Mouse (Mus musculus) left cerebral cortex, postnatal 10 days (tissue): ENCODE results near the gene Iqce. TPM values are rescaled to one million over a fixed set of nuclear protein-coding genes. Genes with fewer than 3 reads are reported as not detected.

Source experiments
- DNase-seq, 2 experiments: peaks; one replicate each; pipeline ENCODE4 v3.0.0; 2021 to 2022; ENCODE audit warnings: low spot score in 2 of 2, mixed read lengths in 1 of 2; ENCODE audit errors: extremely low spot score in 1 of 2
- intact Hi-C: fragments of 180-260 bp; cut with DNase I; formaldehyde crosslinking; loops from one replicate; pipeline ENCODE4 v1.15.1; 2025
- total RNA-seq, 2 experiments: library from RNA; stranded (reverse); gene quantifications; 2 replicates each; pipeline ENCODE4 v1.2.3; 2021

Gene Iqce
- total RNA-seq, 2 experiments from 2014 or later: 50.8 to 60.9 TPM

GRCm38 (mm10) chr5:140711040-140711439 is 8.9 kb upstream of the Iqce start:
- DNase-seq: no peak
- intact Hi-C loops: no loop called here

GRCm38 (mm10) chr5:140710315-140710714 is 8.1 kb upstream of the Iqce start:
- intact Hi-C loops: no loop called here
- DNase-seq: no peak

DNA sequence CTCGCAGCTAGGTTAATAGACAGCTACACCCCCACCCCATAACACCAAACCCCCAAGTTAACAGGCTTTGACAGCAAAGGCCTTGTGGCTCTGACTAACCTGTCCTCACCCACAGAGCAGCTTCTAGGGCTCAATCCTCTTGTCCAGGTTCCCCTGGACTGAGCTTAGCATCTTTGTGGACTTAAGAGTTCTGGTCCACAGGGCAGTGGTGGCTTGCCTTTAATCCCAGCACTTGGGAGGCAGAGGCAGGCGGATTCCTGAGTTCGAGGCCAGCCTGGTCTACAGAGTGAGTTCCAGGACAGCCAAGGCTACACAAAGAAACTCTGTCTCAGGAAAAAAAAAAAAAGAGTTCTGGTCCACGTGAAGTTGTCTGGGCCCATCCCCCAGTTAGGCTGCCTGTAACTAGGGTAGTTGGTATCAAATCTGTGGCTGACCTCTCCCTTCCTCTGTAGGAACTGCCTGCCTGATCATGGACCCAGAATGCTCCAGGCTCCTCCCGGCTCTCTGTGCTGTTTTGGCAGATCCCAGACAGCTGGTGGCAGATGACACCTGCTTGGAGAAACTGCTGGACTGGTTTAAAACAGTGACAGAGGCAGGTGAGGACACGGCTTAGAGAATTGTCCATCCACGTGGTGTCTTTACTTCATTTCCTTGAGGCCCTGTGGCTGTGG is 3.5 kb upstream of the Iqce start:
- no peak for DNase-seq

GRCm38 (mm10) chr5:140704378-140705251 is 2.4 kb upstream of the Iqce start, which contains the start of gene Brat1:
Gene Brat1, plus strand, starts transcription at chr5:140705011.
- peak; percentile 100 for DNase-seq
- intact Hi-C loops: loop anchor here (5.0 kb wide), 1 partner anchor 38 kb away; no protein-coding TSS in a partner anchor

More for the DNA sequence above, 3.5 kb upstream of the Iqce start:
- intact Hi-C loops: loop anchor here (5.0 kb wide), 1 partner anchor 37 kb away; no protein-coding TSS in a partner anchor

DNA sequence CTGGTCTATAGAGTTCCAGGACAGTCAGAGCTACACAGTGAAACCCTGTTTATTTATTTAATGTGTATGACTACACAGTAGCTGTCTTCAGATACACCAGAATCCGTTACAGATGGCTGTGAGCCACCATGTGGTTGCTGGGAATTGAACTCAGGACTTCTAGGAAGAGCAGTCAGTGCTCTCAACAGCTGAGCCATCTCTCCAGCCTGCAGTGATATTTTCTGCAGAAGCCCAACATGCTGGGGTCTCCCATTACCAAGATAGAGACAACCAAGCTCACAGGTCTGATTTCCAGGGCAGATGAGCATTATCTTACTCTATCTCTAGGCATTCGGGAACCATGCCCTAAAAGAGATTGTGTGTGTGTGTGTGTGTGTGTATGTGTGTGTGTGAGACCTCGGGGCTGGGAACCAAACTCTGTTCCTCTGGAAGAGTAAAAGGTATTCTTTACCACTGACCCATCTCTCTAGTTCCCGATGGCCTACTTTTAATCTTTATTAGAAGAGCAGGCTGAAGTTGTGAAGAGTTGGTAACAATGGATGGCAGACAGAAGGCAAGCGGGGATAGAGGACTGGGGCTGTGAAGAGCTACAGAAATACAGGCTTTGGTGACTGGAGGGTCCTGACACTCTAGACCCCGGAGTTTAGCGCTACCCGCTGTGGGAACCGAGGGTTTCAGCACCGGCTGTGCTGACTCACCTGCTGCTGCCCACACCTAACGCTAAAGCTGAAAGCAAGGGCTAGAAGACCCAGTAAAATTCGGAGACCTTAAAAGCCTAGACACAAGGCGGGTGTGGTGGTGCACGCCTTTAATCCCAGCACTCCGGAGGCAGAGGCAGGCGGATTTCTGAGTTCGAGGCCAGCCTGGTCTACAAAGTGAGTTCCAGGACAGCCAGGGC is 1.6 kb upstream of the Iqce start:
- intact Hi-C loops: no loop called here
- DNase-seq: no peak

DNA sequence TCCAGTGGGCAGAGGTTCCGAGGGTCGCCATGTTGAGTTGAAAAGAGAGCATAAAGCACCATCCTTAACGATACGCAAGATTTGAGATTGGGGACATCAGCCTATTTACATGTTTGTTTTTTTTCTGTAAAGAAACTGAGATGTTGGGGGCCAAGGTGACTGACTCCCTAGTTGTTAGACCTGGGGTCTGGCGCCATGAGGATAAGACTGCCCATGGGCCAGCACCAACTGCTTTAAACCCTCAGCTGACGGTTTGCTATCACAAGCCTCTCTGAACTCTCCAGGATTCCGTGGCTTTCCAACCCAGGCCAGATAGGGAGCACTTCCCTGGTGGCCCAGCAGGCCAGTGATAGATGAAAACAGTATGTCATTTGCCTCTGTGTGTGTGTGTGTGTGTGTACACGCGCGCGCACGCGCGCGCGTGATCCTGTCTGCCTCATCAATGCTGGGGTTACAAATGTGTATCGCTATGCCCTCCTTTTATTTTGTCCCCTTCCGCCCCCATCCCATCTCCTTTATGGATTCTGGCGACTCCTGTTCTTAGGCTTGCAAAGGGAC is 519 bp upstream of the Iqce start:
- intact Hi-C loops: no loop called here
- DNase-seq: no peak

GRCm38 (mm10) chr5:140701661-140702060 is 517 bp downstream of the Iqce start:
- DNase-seq: no peak
- intact Hi-C loops: no loop called here

- DNase-seq: no peak
- intact Hi-C loops: no loop called here
These were observed 2.4 kb downstream of the Iqce start for GRCm38 (mm10) chr5:140699776-140700175.

GRCm38 (mm10) chr5:140695987-140696386 is 6.2 kb downstream of the Iqce start:
- no peak for DNase-seq
- intact Hi-C loops: no loop called here

DNA sequence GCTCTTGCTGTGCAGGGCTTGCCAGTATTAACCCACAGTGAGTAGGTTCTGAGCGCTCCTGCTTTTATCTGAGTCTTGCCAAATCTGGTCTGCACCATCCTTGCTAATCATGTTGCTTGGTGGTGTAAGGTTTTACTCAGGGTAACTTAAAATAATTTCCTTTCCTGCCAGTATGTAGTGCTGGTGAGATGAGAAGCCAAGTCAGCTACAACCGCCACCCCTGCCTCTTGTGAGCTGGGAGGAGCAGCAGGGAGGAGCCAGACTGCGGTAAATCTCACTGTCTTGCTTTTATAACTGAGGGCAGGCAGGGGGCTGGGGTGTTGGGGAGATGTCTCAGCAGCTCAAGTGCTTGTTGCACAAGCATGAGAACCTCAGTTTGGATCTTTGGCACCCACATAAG is 13.7 kb downstream of the Iqce start:
- no peak for DNase-seq
- intact Hi-C loops: loop anchor here (5.0 kb wide), 1 partner anchor 146 kb away; no protein-coding TSS in a partner anchor

DNA sequence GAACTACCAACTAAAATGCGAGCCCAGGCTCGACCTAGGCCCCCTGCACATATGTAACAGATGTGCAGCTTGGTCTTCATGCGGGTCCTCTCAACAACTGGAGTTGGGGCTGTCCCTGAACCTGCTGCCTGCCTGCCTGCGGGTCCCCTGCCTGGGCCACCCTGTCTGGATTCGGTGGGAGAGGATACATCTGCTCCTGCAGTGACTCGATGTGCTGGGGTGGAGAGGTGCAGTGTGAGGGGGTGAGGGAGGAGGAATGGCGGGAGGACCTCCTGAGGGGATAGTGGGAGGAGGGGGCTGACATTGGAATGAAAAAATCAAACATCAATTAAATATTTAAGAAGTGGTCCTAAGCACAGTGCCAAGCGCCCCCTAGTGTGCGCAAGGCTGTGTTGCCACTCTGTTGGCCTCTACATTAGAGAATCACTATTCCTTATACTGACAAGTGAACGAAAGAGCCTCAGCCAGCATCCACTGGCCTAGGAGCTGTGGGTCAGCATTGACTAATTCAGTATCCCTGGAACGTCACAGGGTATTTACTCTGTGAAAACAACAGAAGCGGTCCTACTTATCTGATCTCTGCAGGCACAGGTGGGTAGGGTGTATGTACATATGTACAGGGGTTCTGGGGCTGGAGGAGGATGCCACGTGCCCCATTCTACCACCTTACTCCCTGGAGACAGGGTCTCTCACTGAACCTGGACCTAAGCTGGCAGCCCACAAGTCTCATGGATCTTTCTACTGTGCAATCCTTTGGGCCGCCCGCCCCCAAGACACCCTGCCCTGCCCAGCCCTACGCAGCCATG is 17.6 kb downstream of the Iqce start:
- no peak for DNase-seq
- intact Hi-C loops: loop anchor here (5.0 kb wide), 1 partner anchor 142 kb away; no protein-coding TSS in a partner anchor

DNA sequence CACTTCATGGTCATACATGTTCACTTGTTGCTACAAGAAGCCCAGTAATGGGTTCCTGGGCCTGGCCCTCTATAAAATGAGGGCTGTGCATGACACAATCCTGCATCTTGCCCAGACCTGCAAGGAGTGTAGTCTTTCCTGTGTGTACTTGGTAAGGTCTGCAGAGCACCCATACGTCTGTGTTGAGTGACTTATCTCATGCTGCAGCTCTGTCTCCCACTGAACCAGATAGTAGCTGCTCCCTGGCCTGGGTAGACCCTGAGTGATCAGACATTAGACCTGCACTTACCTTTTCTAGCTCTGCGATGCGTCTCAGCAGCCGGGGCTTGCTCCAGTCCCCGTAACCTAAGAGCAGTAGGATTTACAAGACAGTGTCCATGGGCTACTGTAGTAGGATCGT is 20.1 kb downstream of the Iqce start:
- intact Hi-C loops: no loop called here

GRCm38 (mm10) chr5:140680950-140681349 is 21.2 kb downstream of the Iqce start:
- no peak for DNase-seq
- intact Hi-C loops: no loop called here

More for the DNA sequence above, 20.1 kb downstream of the Iqce start:
- no peak for DNase-seq

DNA sequence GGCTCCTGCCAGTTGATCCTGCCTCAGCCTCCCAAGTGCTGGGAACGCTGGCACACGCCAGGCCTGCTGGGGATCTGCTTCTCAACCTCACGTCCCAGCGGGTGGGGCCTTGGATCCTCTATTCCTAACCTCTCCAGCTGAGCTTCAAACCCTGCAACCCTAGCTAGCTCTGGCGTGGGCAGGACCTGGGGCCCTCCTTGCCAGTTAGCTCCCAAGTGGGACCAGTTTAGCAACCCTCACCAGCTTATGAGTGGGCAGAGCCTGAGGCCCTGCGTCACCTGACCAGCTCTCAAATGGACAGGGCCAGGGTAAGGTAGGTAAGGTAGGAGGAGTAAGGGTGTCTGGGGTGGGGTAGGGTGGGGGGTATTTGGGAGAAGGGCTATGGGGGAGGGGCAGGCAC is 22.1 kb downstream of the Iqce start:
- DNase-seq: no peak
- intact Hi-C loops: no loop called here

GRCm38 (mm10) chr5:140677137-140677536 is 25.0 kb downstream of the Iqce start:
- intact Hi-C loops: no loop called here
- DNase-seq: no peak

- intact Hi-C loops: no loop called here
- no peak for DNase-seq
These were observed 26.5 kb downstream of the Iqce start for GRCm38 (mm10) chr5:140675640-140676039.

DNA sequence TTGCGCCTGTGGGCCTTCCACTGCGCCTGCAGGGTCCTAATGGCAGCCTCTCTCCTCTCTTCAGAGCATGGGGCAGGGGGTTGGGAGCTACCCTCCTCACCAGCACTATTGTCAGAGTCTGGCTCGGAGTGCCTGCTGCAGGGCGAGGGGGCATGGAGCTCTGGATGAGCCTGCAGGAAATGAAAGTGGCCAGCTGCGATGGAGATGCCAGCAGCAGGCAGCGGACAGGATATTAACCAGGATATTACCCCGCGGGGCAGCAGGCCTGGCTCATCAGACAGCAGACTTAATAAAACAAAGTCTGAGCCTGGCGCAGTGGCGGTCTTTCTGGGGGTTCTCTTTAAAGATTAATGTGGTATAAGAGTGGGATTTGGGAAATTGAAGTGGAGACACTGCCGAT is 27.1 kb downstream of the Iqce start:
- intact Hi-C loops: no loop called here
- DNase-seq: no peak

DNA sequence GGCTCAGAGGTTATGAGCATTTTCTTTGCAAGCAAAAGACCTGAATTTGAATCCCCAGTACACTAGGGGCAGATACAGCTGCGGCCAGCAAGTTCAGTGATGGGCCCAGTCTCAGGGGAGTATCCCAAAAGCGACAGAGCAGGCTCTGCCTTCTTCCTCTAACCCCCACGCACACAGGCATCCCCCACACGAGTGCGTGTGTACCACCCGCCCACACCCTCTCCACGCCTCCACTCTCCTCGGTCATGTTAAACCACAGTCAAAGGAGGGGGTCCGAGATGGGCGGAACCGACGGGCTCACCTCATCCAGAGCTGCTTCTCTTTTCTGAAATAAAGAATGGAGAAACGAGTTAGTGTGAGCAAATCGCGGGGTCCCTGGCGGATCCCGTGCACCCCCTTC is 28.1 kb downstream of the Iqce start:
- DNase-seq: no peak
- intact Hi-C loops: no loop called here
